In genomic region chr9:120349145-120349544, GRCm38 (mm10) we compare ENCODE assay signal across 9 mouse cellular contexts. TPM values are rescaled to one million over a fixed set of nuclear protein-coding genes. Genes with fewer than 3 reads are reported as not detected.
DNase-seq lines count a peak whose midpoint lies in the region; ATAC-seq lines count a peak whose summit lies in the region.
"Had no signal": no experiment of that assay in that cellular context is flagged by ENCODE, and none has a peak within 500 bp of the region (broad histone marks: within the 10 kb centered on the region; RNA-seq: fewer than 3 reads in every experiment).

No protein-coding gene starts in this region.

- no peak overlapping the region for H3K27ac ChIP-seq in heart, embryonic 10.5 days
- H3K27ac ChIP-seq in forebrain, embryonic 12.5 days, result peak overlapping the region; percentile 42; the same call in 1 of the 2 replicates
- H3K27ac ChIP-seq in hindbrain, embryonic 12.5 days, result peak overlapping the region; percentile 62
- H3K27ac ChIP-seq in lung, embryonic 16.5 days (ENCODE audit: low read length), result no peak overlapping the region
- H3K27ac ChIP-seq: liver, embryonic 15.5 days had no signal

- no peak overlapping the region for H3K9ac ChIP-seq in forebrain, embryonic 12.5 days
- no peak overlapping the region for H3K9ac ChIP-seq in hindbrain, embryonic 12.5 days
- no peak overlapping the region for H3K9ac ChIP-seq in lung, embryonic 16.5 days (ENCODE audit: low read length)
- H3K9ac ChIP-seq: liver, embryonic 15.5 days had no signal

- H3K9me3 ChIP-seq in heart, embryonic 10.5 days, result peaks cover 3% of the 10 kb centered on the region; the same call in 1 of the 2 replicates
- no peaks in the 10 kb centered on the region for H3K9me3 ChIP-seq in forebrain, embryonic 12.5 days
- no peaks in the 10 kb centered on the region for H3K9me3 ChIP-seq in hindbrain, embryonic 12.5 days (replicated peaks)
- 0 out of 2 replicates have a peak, but pooled peaks cover 3% of the 10 kb centered on the region for H3K9me3 ChIP-seq in lung, embryonic 16.5 days (ENCODE audit: control insufficient read depth, low read length)
- H3K9me3 ChIP-seq: liver, embryonic 15.5 days had no signal

- H3K4me2 ChIP-seq in forebrain, embryonic 12.5 days, result no peak overlapping the region
- H3K4me2 ChIP-seq in hindbrain, embryonic 12.5 days (replicated peaks), result no peak overlapping the region
- no peak overlapping the region for H3K4me2 ChIP-seq in lung, embryonic 16.5 days (ENCODE audit: low read depth, low read length)
- H3K4me2 ChIP-seq: liver, embryonic 15.5 days had no signal

- peak; percentile 58; the same call in 1 of the 2 replicates for ATAC-seq in forebrain, embryonic 12.5 days (ENCODE audit: low FRiP score)
- peak; percentile 87 for ATAC-seq in hindbrain, embryonic 12.5 days (ENCODE audit: low FRiP score)
- peak; percentile 47 for ATAC-seq in lung, embryonic 16.5 days (ENCODE audit: low read depth)

- 69% methylated on average over 4 of the region's 4 CpGs for WGBS in heart, embryonic 10.5 days
- 49% methylated on average over 4 of the region's 4 CpGs for WGBS in forebrain, embryonic 12.5 days
- WGBS in hindbrain, embryonic 12.5 days, result 40% methylated on average over 4 of the region's 4 CpGs
- WGBS in lung, embryonic 16.5 days, result 33% methylated on average over 4 of the region's 4 CpGs

- H3K4me1 ChIP-seq in heart, embryonic 10.5 days, result peaks cover 12% of the 10 kb centered on the region; the same call in 1 of the 2 replicates
- H3K4me1 ChIP-seq in forebrain, embryonic 12.5 days, result peaks cover 22% of the 10 kb centered on the region
- H3K4me1 ChIP-seq in hindbrain, embryonic 12.5 days, result peaks cover 15% of the 10 kb centered on the region
- H3K4me1 ChIP-seq in lung, embryonic 16.5 days (replicated peaks; ENCODE audit: control insufficient read depth, insufficient read depth, low read length), result peaks cover 2% of the 10 kb centered on the region; the same call in 1 of the 2 replicates

- DNase-seq in heart, adult 18-20 months, result peak; percentile 75 to 85
- no peak for DNase-seq in heart, embryonic 10.5 days (ENCODE audit: low spot score)
- DNase-seq in adrenal gland, postnatal 25 days, result peak; percentile 17
- DNase-seq in thymus, postnatal 4 days, result no peak
- no peak for DNase-seq in B cell, adult 2 months

- H3K36me3 ChIP-seq in heart, embryonic 10.5 days, result no peaks in the 10 kb centered on the region
- H3K36me3 ChIP-seq in forebrain, embryonic 12.5 days (replicated peaks), result no peaks in the 10 kb centered on the region
- no peaks in the 10 kb centered on the region for H3K36me3 ChIP-seq in hindbrain, embryonic 12.5 days
- H3K36me3 ChIP-seq in lung, embryonic 16.5 days (ENCODE audit: control insufficient read depth, insufficient read depth, low read length), result no peaks in the 10 kb centered on the region
- H3K36me3 ChIP-seq: liver, embryonic 15.5 days had no signal

- H3K27me3 ChIP-seq in heart, embryonic 10.5 days (ENCODE audit: insufficient read depth, poor library complexity, severe bottlenecking), result 0 out of 2 replicates have a peak, but pooled peaks cover 5% of the 10 kb centered on the region
- H3K27me3 ChIP-seq in forebrain, embryonic 12.5 days, result no peaks in the 10 kb centered on the region
- H3K27me3 ChIP-seq in hindbrain, embryonic 12.5 days, result no peaks in the 10 kb centered on the region
- H3K27me3 ChIP-seq in lung, embryonic 16.5 days (ENCODE audit: control insufficient read depth, insufficient read depth, low read depth, low read length), result no peaks in the 10 kb centered on the region
- H3K27me3 ChIP-seq: liver, embryonic 15.5 days had no signal

- no peak overlapping the region for H3K4me3 ChIP-seq in heart, embryonic 10.5 days
- no peak overlapping the region for H3K4me3 ChIP-seq in forebrain, embryonic 12.5 days (replicated peaks)
- no peak overlapping the region for H3K4me3 ChIP-seq in hindbrain, embryonic 12.5 days
- H3K4me3 ChIP-seq in lung, embryonic 16.5 days (ENCODE audit: low read length), result no peak overlapping the region
- H3K4me3 ChIP-seq: liver, embryonic 15.5 days had no signal

RNA-seq across cellular contexts. Expression of gene Myrip, which starts 47.8 kb away (rescaled TPM):
- total RNA-seq in heart, adult 18-20 months (2021), result 1 to 10 TPM; 6.8 to 9.5 TPM
- polyA plus RNA-seq in heart, embryonic 10.5 days (2016; fragmentation: Nextera tagmentation; extraction: Ambion mirVana), result 0.15 and 0.21 TPM in 2 replicates
- 4.1 and 6.8 TPM in 2 replicates for total RNA-seq in adrenal gland, postnatal 25 days (2021)
- 0.78 and 0.96 TPM in 2 replicates for polyA plus RNA-seq in forebrain, embryonic 12.5 days (2016; fragmentation: Nextera tagmentation; extraction: Ambion mirVana)
- polyA plus RNA-seq in hindbrain, embryonic 12.5 days (2016; fragmentation: Nextera tagmentation; extraction: Ambion mirVana), result 1.8 and 2.9 TPM in 2 replicates
- 0.24 and 0.29 TPM in 2 replicates for polyA plus RNA-seq in lung, embryonic 16.5 days (2015; fragmentation: Nextera tagmentation; extraction: Ambion mirVana)

Comparison
In these comparisons a context has a peak if more than half of its experiments do, and no peak if none do; other contexts are left out.
1. DNase-seq: peak in heart, adult 18-20 months (2 of 2) and adrenal gland, postnatal 25 days (single experiment); none in heart, embryonic 10.5 days (single experiment), thymus, postnatal 4 days (single experiment) and B cell, adult 2 months (0 of 2).
2. H3K27ac ChIP-seq: peak in forebrain, embryonic 12.5 days (single experiment) and hindbrain, embryonic 12.5 days (single experiment); none in heart, embryonic 10.5 days (single experiment) and lung, embryonic 16.5 days (single experiment).
3. Peak in every context shown above with its lines, with median percentiles within 50 percentile points of each other: ATAC-seq.